Mouse (Mus musculus) C2C12 (cell line): ENCODE measurements at regions not wholly inside any gene's neighbourhood (a gene's known extent, or its start where the extent isn't known, plus 50 kb on each side); places are given as distances from the start of the nearest gene placed in this dataset.

Experiments
- CTCF ChIP-seq: IDR thresholded peaks from one replicate; pipeline ENCODE4 v1.5.1; 2011; ENCODE audit not compliant: control insufficient read depth, insufficient read depth, insufficient read length
- FOSL1 ChIP-seq: IDR thresholded peaks from one replicate; pipeline ENCODE4 v1.8.0; 2011; ENCODE audit warnings: mild to moderate bottlenecking, low read length; ENCODE audit not compliant: poor library complexity, insufficient read depth, severe bottlenecking
- MAX ChIP-seq: IDR thresholded peaks from one replicate; pipeline ENCODE4 v1.6.1; 2011; ENCODE audit warnings: mild to moderate bottlenecking, control low read depth
- MYOD1 ChIP-seq: IDR thresholded peaks from one replicate; pipeline ENCODE4 v1.6.1; 2011; ENCODE audit warnings: low read depth; ENCODE audit not compliant: control insufficient read depth, insufficient read length
- MYOG ChIP-seq: IDR thresholded peaks from one replicate; pipeline ENCODE4 v1.6.1; 2011; ENCODE audit not compliant: control insufficient read depth, insufficient read length; ENCODE audit errors: extremely low read depth
- USF1 ChIP-seq: IDR thresholded peaks from one replicate; pipeline ENCODE4 v1.6.1; 2011; ENCODE audit warnings: low read depth, mild to moderate bottlenecking, control low read depth, moderate library complexity

DNA sequence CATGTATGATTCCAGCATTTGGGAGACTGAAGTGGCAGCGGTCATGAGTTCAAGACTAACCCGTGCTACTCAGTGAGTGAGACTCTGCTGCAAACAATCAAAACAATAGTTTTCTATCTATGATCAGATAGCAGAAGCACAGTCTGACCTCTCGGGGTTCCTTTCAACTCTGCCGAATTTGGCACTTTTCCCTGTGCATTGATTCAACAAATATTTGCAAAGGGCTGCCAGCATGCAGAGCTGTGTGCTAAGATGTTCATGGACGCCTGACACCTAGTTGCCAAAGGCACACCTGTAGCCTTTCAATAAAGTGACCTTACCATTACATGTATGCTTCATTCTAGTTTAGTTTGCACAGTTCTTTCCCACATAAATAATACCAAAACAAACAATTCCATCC is 118.7 kb upstream of the Tsc22d2 start:
- TF ChIP-seq MYOG (no peak), MAX (no peak), MYOD1 (no peak), CTCF (no peak), FOSL1 (no peak), USF1 (no peak)
